Mouse (Mus musculus) right cerebral cortex, adult 18-20 months (tissue): Measurements from ENCODE around the gene Rccd1.

Experiments
- DNase-seq: peaks from one replicate; pipeline ENCODE4 v3.0.0; 2022; ENCODE audit warnings: mixed read lengths

Rccd1 gene

DNA sequence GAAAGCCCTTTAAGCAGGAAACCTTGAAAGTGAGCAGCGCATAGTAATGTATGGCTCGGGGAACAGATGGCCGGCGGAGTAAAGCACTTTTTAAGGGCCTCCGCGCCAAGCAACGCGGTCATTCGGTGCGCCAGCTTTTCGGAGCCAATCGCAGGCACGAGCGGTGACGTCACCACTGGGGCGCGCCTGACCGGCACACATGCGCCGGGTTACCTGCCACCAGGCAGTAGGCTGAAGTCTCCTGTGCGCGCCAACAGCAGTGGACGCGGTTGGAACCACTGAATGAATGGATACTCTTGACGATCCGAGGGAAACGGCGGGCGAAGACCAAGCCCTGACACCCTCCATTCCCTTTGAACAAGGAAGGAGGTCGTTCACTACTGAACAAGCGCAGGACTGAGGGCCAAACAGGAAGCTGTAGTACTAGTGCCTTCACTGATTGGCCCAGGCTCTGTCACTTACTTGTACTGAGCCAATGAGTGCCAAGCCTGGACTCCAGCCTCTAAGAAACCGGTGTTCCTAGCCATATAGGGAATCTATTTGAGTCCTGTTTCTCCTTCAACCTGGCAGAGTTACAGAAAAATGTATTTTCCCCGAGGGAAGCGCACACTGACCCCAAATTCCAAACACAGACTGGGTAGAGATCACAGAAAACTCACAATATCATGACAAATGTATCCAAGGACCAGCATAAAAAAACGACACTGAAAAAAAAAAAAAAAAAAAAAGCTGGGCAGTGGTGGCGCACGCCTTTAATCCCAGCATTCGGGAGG is at the start of gene Rccd1:
TSS of gene Rccd1 (minus strand) at position 412 of the 773 bp plus-strand sequence.
- peak; percentile 96 for DNase-seq

DNA sequence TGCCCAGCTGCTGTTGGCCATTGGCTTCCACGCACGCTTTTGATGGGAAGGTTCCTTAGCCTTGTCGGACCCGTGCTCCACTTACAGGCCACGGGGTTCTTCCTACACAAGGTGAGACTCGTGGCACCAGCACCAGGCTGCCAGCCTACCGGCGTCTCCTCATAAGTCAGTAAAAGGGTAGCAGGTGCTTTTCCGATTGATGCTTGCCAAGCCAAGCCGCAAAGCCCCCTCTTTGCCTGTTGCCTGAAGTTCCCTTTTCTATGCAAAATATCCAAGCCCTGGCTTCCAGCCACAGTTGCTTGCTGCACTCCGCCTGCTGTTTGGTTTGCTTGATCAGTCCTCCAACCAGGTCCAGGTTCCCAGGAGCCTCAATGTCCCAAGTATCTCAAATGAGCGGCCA is 49.6 kb upstream of the Rccd1 start:
- DNase-seq: no peak

DNA sequence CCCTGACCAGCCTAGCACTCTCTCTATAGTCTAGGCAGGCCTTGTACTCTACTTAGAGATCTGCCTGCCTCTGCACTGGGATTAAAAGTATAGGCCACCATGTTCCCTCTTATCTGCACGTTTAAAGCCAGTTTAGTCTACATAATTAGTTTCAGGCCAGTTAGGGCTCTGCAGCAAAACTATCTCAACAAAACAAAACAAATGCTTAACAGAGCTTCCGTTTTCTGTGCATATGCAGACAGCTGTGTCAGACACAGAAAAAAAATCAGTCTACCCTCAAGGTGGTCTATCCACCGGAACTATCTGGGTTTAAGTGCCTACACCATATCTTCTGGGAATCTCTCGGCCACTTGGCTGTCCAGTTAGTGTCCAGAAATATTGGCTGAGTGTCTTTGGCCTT is 49.1 kb upstream of the Rccd1 start:
- DNase-seq: no peak

DNA sequence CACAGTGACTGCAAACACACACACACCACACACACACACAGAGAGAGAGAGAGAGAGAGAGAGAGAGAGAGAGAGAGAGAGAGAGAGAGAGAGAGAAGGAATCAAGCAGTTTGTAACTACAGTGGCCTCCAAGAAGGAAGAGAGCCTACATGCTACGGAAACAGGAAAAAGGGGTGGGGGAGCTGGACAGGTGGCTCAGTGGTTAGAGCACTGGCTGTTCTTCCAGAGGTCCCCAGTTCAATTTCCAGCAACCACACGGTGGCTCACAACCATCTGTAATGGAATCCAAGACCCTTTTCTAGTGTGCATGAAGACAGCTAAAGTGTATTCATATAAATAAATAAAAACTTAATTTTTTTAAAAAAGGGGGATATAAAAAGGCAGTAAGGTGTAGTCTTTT is 48.4 kb upstream of the Rccd1 start:
- no peak for DNase-seq

DNA sequence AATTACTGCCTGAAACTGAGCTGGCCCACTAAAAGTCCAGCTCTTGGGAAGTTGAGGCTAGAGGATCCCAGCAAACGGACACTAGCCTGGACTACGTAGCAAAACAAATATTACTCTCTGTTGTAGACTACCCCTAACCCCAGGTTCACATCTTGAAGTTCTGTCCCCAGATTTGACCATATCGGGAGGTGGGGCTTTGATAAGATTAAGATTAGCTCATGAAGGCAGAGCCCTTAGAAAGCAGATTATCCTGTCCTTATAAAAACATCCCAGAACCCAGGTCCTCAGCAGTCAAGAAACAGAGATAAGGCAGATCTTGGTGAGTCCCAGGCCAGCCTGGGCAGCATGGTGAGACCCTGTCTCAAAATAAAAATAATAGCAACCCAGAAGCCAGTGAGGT is 47.9 kb upstream of the Rccd1 start:
- DNase-seq: no peak

DNA sequence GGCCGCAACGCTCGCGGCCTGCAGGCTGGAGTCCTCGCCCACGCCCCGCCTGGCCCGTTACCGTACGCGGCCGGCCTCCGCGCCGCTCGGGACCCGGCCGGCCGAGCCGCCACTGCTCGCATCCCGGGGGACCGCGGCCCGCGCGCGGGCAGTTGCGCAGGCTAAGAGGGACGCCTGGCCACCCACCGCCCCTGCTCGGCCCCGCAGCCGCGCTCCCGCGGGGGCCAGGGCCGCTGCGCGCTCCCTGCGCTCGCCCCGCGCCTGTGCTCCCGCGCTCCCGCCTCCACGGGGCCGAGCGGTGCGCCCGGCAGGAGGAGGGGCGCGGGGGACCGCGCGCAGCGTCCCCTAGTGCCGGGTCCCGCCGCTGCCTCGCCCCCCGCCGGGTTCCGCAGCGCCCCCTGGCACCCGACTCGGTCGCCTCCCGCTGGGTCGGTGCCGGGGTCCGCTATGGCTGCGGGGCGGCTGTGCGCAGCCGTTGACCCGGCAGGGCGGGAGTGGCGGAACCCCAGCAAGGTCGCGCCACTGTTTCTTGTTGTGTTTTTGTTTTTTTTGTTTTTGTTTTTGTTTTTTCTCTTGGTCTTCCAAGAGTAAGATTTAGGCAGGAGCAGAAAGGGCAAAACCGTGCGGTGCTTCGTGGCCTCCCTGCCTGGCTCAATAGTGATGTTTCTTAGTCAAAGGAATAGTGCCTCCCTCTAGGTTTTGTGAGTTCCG is 46.9 kb upstream of the Rccd1 start, which contains the start of gene Man2a2:
TSS of gene Man2a2 (minus strand) at position 335 of the 711 bp plus-strand sequence.
- DNase-seq: peak; percentile 82

DNA sequence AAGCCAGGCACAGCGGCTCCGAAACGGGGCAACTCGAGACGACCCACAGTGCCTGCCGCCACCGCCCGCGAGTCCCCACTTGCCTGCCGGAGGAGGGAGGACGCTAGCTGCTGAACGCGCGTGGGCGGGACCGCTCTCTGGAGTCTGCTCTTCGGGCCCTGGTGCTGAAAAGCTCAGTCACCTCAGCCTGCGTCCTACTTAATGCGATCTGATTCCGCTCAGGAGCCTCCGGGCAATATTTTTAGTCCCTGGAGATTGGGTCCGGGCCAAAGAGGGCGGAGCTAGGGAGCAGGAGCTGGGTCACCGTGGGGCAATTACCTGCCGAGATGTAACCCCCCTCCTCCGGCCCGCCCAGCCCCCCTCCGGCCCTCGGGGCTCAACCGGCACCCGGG is 46.4 kb upstream of the Rccd1 start:
- DNase-seq: peak; percentile 88

DNA sequence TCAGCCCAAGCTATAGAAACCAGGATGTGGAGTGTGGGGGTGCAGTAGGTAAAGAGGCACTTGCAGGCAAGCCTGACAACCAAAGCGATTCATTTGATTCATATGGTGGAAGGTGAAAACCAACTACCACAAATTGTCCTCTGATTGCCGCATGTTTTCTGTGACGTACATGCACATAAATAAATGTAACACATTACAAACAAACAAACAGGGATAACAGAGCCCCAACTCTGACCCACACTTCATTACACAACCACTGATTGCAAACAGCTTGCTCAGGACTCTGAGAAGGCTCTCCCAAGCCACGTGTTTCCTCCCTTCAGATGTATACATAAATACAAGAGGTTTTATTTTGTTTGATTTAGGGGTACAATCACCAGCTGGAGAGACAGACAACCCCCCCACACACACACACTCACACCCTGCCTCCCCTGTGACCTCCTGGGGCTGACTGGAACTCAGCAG is 45.7 kb upstream of the Rccd1 start:
- DNase-seq: no peak

DNA sequence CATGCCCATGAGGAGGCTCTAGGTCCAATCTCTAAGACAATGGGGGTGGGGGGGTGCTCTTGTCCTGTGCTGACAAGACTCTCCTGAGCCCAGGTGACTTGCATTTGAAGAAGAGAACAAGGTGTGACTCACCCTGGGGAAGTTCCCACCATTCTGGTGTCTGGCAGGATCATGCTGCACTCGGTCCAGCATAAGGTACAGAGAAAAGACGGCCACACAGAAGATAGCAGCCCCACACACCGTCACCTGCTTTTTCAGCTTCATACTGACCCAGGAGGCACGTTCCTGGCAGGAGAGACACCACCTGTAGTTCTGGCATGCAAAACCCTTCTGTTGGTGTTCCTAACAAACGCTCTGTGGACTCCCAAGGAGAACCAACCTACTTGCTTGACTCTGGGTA is 45.2 kb upstream of the Rccd1 start:
- no peak for DNase-seq

DNA sequence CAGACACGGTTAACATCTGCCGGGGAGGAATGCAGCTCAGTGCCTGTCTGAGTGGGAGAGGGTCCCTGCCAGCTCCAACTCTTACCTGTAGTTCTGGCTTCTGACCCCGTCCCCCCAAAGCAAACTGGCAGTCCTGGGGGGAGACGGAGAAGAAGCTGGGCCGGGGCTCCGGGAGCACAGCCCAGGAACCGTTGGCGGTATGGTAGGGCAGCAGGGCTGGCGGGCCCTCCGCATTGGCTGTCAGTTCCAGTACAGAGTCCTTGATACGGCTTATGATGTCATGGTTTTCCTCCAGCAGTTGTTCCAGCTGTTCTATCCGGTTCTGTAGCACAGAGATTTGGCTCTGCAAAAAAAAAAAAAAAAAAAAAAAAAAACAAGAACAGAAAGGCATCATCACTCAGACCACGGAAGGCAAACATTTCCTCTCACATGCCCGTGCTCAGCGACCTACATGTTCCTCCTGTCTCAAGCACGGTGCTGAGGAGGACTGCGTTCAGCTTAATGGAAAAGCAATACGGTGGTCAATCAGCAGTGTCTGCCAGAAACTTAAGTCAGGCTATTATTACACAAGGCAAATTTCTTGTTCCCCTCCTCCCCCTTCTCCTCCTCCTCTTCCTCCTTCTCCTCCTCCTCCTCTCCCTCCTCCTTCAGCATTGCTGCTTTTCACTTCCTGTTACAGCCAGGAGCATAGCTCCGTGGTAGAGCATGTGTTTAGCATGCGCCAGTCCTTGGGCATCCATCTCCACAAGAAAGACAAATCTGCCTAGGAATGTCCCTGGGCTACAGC is 44.6 kb upstream of the Rccd1 start:
- no peak for DNase-seq

DNA sequence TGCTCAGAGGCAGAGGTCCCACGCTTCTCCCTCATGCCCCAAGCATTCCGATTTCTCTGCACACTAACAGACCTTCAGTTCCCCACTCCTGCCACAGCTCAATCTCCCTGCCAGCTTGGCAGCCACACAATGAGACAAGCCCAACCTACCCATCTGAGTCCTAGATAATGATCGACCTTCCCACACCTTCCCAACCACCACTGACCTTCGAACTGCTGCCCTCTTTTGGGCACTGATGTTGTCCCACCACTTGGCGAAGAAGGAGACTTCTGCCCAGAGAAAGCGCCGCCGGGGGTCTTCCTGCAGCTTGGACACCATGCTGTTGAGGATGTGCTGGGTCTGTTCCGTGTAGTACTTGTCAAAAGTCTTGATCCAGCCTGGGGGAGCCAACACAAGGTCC is 43.8 kb upstream of the Rccd1 start:
- no peak for DNase-seq

DNA sequence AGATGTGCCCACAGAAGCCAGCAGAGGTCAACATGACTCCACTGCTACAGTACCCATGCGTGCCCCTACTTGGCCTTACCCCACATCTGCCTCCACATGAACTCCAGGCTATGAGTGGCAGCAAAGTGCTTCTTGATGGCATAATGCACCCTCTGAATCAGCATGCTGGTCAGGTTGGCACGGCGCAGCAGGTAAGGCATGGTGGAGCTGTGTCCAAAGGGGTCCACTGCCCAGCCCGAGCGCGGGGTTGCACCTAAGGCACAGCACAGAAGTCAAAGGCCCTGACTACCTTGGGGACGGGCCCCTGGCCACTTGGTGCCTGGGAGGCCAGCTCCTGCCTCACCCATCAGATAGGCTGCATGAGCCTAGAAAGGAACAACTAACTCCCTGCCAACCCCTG is 43.0 kb upstream of the Rccd1 start:
- no peak for DNase-seq

DNA sequence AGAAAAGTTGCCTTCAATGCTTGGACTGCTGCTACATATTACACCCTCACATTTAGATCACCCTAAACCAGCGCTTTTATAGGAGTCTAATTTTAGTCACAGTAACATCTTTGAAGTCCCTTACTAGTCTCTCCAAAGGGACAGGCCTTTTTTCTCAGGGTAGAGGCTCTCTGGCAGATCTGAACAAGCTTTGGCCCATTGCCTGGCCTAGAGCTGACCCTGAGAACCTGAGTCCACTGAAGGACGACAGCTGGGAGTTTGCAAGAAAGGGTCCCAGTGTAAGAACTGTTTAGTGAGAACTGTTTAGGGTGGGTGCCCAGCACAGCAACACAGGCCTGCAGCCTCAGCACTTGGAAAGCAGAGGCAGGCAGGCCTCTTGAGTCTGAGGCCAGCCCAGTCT is 41.5 kb upstream of the Rccd1 start:
- DNase-seq: no peak

DNA sequence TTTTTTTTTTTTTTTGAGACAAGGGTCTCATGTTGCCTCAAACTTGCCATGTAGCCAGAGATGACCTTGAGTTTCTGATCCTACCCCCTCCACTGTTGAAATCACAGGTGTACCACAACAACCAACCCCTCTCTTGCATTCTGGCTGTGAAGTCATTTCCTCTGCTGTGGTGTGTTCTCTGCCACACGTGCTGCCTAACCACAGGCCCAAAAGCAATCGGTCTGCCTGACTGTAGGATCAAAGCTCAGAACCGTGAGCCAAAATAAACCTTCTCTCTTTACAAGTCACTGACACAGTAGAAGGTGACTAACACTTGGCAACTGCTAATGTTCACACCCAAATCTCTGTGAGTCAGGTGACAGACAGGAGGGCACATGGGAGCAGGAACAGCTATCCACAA is 36.2 kb upstream of the Rccd1 start:
- no peak for DNase-seq

DNA sequence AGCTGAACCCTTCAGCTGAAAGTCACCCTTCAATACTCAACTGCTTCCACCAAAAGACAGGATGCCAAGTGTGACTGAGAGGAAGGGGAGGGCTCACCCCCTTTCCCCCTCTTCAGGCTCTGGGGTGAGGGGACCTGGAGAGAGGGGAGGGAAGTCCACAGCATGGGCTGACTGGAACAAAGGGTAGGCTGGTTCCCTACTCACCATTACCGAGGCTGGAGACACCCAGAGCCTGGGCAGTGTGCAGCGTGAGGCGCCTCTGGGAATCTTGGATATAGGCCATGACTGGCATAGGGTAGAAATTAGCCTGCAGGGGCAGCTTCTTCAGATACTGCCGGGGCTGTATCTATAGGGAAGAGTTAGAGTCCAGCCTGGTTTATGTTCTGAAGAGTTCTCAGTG is 33.8 kb upstream of the Rccd1 start:
- DNase-seq: no peak

DNA sequence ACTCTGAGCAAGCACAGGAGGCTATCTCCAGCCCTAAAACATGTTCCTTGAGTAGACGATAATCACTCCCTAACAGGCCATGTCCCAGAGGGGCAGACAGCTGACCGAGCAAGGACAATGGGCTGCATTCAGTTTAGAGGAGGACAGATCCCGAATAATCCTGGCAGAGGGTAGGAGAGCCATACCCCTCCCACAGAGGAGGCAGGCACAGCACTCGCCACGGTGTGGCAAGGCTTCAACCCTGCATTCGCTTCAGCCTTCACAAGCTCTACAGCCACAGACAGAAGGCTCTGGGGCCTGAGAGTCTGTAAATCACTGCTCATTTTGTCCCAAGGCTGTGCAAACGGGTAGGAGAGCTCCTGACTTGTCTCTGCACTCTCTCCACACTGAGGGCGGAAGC is 32.9 kb upstream of the Rccd1 start:
- peak; percentile 55 for DNase-seq

DNA sequence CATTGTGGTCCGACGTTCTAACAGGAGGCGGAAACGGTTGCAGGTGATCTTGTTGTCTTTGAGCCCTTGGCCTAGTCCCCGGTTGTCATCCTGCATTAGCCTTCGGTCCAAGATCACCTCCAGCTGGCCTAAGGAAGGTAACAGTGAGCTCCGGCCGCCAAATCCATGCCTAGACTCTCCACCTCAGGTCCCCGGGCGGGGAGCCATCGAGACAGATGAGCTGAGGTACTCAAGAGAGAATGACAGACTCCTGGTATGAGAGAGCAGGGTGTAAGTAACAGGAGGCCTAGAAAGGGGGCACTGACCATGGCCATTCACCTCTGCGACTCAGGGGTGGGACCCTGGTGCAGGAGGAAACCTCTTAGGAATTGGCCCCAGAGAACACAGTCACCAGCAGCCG is 32.1 kb upstream of the Rccd1 start:
- DNase-seq: no peak

DNA sequence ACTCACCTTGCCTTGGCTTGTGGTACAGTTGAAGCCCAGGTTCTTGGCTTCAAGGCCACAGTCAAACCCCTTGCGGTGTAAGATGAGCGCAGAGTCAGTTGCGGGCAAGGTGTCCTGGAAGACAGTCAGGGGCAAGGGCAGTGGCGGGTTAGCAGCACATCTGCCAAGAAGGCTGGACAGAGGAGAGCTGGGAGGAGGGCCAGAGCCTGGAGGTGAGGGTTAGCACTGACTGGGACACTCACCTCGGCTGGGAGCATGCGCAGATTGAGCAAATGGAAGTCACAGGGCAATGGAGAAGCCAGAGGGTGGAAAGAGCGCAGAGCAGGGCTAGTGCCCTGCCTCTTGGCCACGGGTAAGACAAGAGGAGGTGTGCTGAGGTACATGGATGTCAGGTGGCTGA is 28.7 kb upstream of the Rccd1 start:
- DNase-seq: no peak

DNA sequence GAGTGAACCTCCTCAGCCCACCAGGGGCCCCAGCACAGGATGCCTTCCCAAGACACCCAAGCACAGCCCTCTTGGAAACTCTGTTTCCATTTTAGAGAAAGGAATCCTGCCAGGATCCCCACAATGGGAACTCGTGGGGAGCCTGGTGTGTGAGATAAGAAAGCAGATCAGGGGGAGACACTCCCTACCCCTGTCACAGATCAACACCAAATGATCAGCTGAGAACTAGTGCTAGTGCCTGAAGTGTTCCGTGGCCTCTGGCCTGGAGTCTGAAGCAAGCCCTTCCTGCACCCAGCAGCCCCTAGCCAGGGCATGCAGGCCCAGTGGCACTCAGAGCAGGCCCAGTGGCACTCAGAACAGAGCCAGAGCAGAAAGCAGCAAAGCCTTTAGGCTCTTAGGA is 26.6 kb upstream of the Rccd1 start:
- no peak for DNase-seq

DNA sequence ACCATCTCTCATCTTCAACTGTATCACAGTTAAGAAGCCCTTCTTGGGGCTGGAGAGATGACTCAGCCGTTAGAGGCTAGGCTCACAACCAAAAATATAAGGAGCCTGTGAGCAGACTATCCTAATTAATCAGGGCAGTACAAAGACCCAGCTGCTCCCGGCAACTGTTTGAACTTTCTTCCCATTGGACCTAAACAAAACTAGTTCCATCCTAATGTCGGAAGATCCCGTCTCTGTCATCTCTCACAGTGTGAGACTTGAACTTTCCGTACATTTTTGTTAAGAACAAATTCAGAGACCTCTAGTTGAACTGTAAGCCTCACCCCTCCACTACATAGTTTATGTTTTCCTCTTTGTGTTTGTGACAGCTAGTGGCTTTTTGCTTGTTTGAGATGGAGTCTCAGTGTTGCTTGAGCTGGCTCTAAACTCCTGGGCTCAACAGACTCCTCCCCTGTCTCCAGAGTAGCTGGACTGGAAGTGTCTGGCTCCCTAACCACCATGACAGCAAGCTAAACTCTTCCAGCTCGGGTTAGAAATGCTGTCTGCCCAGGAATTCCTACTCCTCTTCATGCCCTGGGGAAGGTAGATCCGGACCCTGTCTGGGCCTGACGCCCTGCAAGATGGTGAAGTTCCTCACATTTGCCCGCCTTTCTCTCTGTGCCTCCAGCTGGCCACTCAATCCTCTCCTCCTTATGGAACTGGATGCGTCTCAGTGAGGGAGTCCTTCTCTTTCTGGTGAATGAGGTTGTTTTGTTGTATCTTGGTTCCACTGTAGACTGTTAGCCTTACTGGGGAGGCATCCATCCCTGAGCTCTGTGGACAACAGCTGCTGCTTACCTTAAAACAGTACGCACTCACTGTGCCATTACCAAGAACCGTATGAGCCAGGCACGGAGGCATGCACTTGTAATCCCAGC is 23.7 kb upstream of the Rccd1 start:
- no peak for DNase-seq

DNA sequence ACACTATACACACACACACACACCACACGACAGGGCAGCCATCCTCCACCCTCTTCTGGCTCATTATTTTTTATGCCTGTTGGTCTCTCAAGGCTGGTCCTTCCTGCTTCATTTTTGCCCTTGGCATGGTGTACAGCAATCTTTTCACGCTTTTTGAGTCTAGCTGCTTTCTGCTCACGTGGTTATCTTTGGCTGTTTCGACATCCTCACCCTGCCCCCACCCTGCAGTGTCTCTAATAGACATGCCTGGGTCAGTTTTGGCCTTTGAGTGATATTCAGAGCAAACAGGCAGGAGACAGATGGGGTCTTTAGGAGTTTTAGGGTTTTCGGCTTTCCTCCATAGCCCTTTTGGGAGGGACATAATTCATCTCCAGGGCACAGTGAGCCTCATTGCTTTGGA is 22.6 kb upstream of the Rccd1 start:
- DNase-seq: no peak

DNA sequence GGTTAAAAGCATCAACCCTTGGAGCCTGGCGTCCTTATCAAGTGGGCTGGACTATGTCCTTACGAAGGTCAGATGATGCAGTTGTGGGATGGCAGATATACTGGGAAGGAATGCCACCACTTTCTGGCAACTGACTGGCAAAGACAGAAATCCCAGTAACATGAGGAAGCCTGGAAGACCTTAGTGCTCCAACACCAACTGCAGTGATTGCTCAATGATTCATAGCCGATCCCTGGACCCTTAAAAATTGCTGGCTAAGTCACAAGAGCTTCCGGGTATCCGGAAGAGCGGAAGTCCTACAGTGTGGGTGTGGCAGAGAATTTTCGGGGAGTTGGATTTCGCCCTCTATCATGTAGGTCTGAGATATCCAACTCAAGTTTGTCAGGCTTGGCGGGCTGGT is 21.9 kb upstream of the Rccd1 start:
- DNase-seq: no peak
